Mouse (Mus musculus) 416B (cell line): Measurements from ENCODE around the gene Adgrl3.

Source experiments
- DNase-seq: peaks from one replicate; pipeline ENCODE4 v3.0.0; 2011; ENCODE audit warnings: low read depth

Adgrl3 gene

GRCm38 (mm10) chr5:81870336-81870735 lies 850.4 kb downstream of the Adgrl3 start:
- DNase-seq, result no peak
